Mouse (Mus musculus): Measurements from ENCODE around the gene Cd46. TPM values are rescaled to one million over a fixed set of nuclear protein-coding genes. Genes with fewer than 3 reads are reported as not detected.

Gene Cd46
- polyA plus RNA-seq, 1 experiment from 2014 or later = 0.81 TPM

DNA sequence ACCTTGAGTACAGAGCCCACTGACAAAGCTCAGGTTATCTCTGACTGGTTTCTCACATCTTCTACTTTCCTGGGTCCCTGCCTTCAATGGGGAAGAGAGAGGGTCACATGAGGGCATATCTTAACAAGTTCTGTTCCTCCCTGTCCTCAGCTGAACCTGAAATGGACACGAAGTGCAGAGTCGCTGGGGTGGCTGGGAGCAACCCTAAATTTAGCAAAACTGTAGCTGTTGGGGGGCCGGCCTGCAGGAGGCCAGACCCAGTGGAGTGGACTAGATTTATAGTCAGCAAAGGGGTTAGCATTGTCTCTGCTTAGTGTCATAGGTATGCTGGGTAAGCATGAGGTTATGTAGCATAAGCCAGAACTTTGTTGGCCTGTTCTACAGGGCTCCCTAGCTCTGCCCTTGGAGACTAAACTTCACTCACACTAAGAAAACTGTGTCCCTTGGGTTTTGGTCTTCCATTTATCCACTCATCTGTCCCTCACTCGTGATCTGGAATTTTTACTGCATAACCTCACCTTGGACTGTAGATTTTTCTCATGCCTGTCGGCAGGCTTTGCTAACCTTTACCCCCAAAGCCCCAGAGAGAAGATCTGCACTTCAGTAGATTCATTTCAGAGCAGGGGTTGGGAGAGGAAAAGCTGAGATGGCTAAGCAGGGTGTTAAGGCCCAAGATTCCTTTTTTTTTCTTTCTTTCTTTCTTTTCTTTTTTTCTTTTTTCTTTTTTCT lies 99.3 kb downstream of the Cd46 start:
- Histone ChIP-seq H3K27me3 (replicated peaks) (no peaks in the 10 kb centered on the region), H3K9ac (no peak overlapping the region), H3K4me2 (no peak overlapping the region), H3K4me3 (replicated peaks) (no peak overlapping the region), H3K4me1 (no peaks in the 10 kb centered on the region), H3K9me3 (no peaks in the 10 kb centered on the region), H3K27ac (no peak overlapping the region), H3K36me3 (no peaks in the 10 kb centered on the region)
- WGBS = 56% methylated on average over 5 of the region's 5 CpGs
- no peak for ATAC-seq (ENCODE audit: insufficient read depth, low FRiP score, low read depth)

DNA sequence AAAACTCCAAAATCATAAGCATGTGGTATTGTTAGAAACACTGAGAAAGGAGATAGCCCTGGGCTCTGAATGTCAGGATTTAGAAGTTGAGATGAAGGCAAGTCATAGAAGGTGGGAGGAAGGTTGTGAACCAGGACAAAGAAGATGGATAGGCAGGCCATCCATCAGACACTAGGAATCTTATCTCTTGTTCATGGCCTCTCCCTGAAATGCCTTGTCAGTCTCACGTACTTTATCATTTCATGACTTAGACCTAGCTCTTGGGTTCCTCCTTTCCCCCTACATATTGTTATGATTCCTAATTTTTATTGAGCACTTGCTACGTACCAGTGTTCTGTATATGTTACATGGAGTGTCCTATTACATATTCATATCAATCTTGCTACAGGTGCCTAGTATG lies 100.4 kb downstream of the Cd46 start:
- Histone ChIP-seq H3K36me3 (no peaks in the 10 kb centered on the region), H3K9ac (no peak overlapping the region), H3K27me3 (replicated peaks) (no peaks in the 10 kb centered on the region), H3K27ac (no peak overlapping the region), H3K4me2 (no peak overlapping the region), H3K4me1 (no peaks in the 10 kb centered on the region), H3K4me3 (replicated peaks) (no peak overlapping the region), H3K9me3 (no peaks in the 10 kb centered on the region)
- 72% methylated on average over 2 of the region's 2 CpGs for WGBS
- ATAC-seq (ENCODE audit: insufficient read depth, low FRiP score, low read depth) = no peak

DNA sequence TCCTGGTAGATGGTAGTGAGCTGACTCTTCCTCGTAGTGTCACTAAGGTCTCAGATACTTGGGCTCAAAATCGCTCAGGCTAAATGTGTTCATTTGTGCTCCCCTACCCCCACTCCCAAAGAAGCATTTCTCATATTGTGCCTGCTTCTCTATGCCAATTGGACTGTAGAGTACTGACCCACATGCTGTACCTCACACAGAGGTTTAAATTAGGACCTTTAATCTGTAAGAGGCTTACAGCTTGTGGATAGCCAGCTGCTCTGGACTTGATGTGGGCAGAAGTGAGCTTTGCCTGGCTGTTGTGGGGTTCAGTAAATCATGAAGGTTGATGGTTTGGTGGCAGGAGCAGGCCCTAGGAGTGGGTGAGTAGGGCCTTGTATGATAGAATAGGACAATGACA lies 101.1 kb downstream of the Cd46 start:
- H3K9ac ChIP-seq = no peak overlapping the region
- ATAC-seq (ENCODE audit: insufficient read depth, low FRiP score, low read depth) = no peak
- no peaks in the 10 kb centered on the region for H3K27me3 ChIP-seq (replicated peaks)
- no peaks in the 10 kb centered on the region for H3K36me3 ChIP-seq
- H3K9me3 ChIP-seq = no peaks in the 10 kb centered on the region
- H3K27ac ChIP-seq = no peak overlapping the region
- H3K4me2 ChIP-seq = no peak overlapping the region
- 90% methylated on average over 2 of the region's 2 CpGs for WGBS
- H3K4me1 ChIP-seq = no peaks in the 10 kb centered on the region
- H3K4me3 ChIP-seq (replicated peaks) = no peak overlapping the region

DNA sequence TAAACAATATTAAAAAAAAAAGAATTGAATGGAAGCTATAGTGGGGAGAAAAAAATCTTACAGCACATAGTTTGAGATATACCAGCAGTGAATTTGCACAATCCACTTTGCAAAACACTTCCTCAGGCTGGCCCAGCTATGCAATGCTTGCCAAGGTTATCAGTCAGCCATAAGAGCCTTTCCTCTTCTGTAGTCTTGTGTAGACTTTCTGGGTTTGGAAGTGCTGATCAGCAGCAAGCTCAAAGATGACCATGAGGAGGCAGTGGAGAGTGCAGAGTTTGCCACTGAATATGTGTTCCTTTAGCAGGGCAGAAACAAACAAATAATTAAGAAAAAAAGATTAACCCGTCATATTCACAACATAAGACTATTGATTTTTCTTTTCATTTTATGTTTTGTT lies 103.0 kb downstream of the Cd46 start:
- Histone ChIP-seq H3K27ac (no peak overlapping the region), H3K4me3 (replicated peaks) (no peak overlapping the region), H3K36me3 (no peaks in the 10 kb centered on the region), H3K4me2 (no peak overlapping the region), H3K27me3 (replicated peaks) (no peaks in the 10 kb centered on the region), H3K4me1 (no peaks in the 10 kb centered on the region), H3K9me3 (no peaks in the 10 kb centered on the region), H3K9ac (no peak overlapping the region)
- WGBS = 85% methylated on average over 1 of the region's 1 CpGs
- no peak for ATAC-seq (ENCODE audit: insufficient read depth, low FRiP score, low read depth)

MicroRNA genes within 50 kb of the gene (microRNA counts, 519-probe panel; counts per million panel counts)
- microRNA mmu-miR-29b (2,496 counts per million, percentile 55 among the panel's probes with 10 or more counts), microRNA mmu-miR-29c (2,855 counts per million, percentile 72 among the panel's probes with 10 or more counts)

Small RNA genes within 50 kb of the gene (microRNA-seq; reads per million reads assigned to microRNA genes)
- not detected for gene Mir29b-2
- gene Mir29c = 51.8 reads per million, percentile 42 among the genes with 10 or more reads in this experiment

Other genes starting within 250 kb of the Cd46 start
- gene Cd34, start 153.4 kb downstream of the Cd46 start, polyA plus RNA-seq (2015; fragmentation: Nextera tagmentation; extraction: Ambion mirVana) = 77.2 and 81.1 TPM in 2 replicates
- 73.4 and 76.9 TPM in 2 replicates for gene Cr1l, start 39.3 kb upstream of the Cd46 start, polyA plus RNA-seq (2015; fragmentation: Nextera tagmentation; extraction: Ambion mirVana)
- 0.13 and 0.34 TPM in 2 replicates for gene Cr2, start 84.5 kb upstream of the Cd46 start, polyA plus RNA-seq (2015; fragmentation: Nextera tagmentation; extraction: Ambion mirVana)